Mouse (Mus musculus) E14TG2a.4 (cell line): ENCODE measurements around the gene Ppp1r15a.

Experiments used
- CTCF ChIP-seq: conservative IDR thresholded peaks from 2 replicates; pipeline ENCODE4 v1.5.1; 2014; ENCODE audit warnings: low read length
- POU5F1 ChIP-seq: IDR thresholded peaks from 2 replicates; pipeline ENCODE4 v1.6.1; 2014; ENCODE audit warnings: low read length, borderline replicate concordance

- TF ChIP-seq CTCF: no peak
- TF ChIP-seq POU5F1: no peak
These were observed 43.9 kb downstream of the Ppp1r15a start for GRCm38 (mm10) chr7:45482166-45482565.
